Comparison of ENCODE assay signal across 12 mouse cellular contexts in the genomic region with DNA sequence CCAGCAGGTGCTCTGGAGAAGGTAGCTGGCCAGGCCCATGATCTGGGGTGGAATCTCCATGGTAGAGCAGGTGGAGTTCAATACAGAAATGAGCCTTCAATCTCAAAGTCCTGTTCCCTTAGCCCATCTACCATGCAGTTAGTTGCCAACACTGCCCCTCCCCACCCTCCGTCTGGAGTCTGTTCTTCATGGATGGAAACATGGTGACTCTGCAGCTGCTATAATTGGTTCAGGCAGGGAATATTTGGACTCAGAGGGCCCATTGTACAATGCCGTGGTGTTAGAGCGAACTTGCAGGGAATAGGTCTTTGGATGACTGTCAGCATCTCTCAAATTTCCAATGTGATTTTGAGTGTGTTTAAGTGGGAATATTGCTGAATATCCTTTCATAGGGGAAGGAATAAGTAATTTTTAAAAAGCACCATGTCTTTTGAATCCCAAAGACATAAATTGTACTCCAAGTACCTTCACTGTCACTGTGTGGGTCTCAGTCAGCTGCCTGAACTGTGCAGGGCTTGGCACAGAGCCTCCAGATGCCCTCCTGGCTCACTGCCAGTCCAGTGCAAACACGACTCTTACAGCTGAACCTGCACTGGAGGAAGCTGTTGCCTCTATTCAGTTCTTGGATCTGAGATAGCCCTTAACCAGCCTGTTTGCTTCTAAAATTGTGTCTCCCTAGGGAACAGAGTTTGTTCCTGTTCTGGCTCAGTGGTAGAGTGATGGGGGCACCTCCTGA.
DNase-seq lines count a peak whose midpoint lies in the region; ATAC-seq and TF ChIP-seq lines count a peak whose summit lies in the region.
"Had no signal": no experiment of that assay in that cellular context is flagged by ENCODE, and none has a peak within 500 bp of the region (broad histone marks: within the 10 kb centered on the region; RNA-seq: fewer than 3 reads in every experiment).

No protein-coding gene starts in this region.

- ATAC-seq in forebrain, embryonic 13.5 days, result peak; percentile 71
- no peak for ATAC-seq in forebrain, embryonic 11.5 days (replicated peaks; ENCODE audit: low FRiP score)
- ATAC-seq in stomach, postnatal 0 days (ENCODE audit: low FRiP score, low TSS enrichment), result no peak; the same call in 1 of the 2 replicates
- ATAC-seq: liver, embryonic 12.5 days had no signal

- H3K4me1 ChIP-seq in forebrain, embryonic 13.5 days, result peaks cover 7% of the 10 kb centered on the region; the same call in 1 of the 2 replicates
- no peaks in the 10 kb centered on the region for H3K4me1 ChIP-seq in forebrain, embryonic 11.5 days (replicated peaks; ENCODE audit: control insufficient read depth, insufficient read depth, low read length)
- no peaks in the 10 kb centered on the region for H3K4me1 ChIP-seq in stomach, postnatal 0 days (replicated peaks; ENCODE audit: control insufficient read depth, insufficient read depth)
- H3K4me1 ChIP-seq: liver, embryonic 12.5 days; midbrain, embryonic 10.5 days had no signal

- no peak for TF ChIP-seq CTCF in stomach, postnatal 0 days (IDR thresholded peaks at IDR 0.05; ENCODE audit: low read depth)

- no peaks in the 10 kb centered on the region for H3K9me3 ChIP-seq in forebrain, embryonic 13.5 days (replicated peaks)
- no peaks in the 10 kb centered on the region for H3K9me3 ChIP-seq in forebrain, embryonic 11.5 days (ENCODE audit: control insufficient read depth, low read length)
- no peaks in the 10 kb centered on the region for H3K9me3 ChIP-seq in stomach, postnatal 0 days (ENCODE audit: control insufficient read depth, low read length)
- H3K9me3 ChIP-seq: liver, embryonic 12.5 days; midbrain, embryonic 10.5 days had no signal

- no peaks in the 10 kb centered on the region for H3K27me3 ChIP-seq in forebrain, embryonic 13.5 days
- no peaks in the 10 kb centered on the region for H3K27me3 ChIP-seq in forebrain, embryonic 11.5 days (ENCODE audit: control insufficient read depth, insufficient read depth, low read length)
- no peaks in the 10 kb centered on the region for H3K27me3 ChIP-seq in stomach, postnatal 0 days (ENCODE audit: control insufficient read depth, insufficient read depth, low read length)
- H3K27me3 ChIP-seq: liver, embryonic 12.5 days had no signal

- H3K4me3 ChIP-seq in forebrain, embryonic 13.5 days, result no peak overlapping the region
- no peak overlapping the region for H3K4me3 ChIP-seq in forebrain, embryonic 11.5 days (ENCODE audit: low read depth, low read length)
- no peak overlapping the region for H3K4me3 ChIP-seq in stomach, postnatal 0 days (ENCODE audit: low read depth, low read length)
- H3K4me3 ChIP-seq: liver, embryonic 12.5 days; midbrain, embryonic 10.5 days had no signal

- no peak overlapping the region for H3K4me2 ChIP-seq in forebrain, embryonic 13.5 days
- no peak overlapping the region for H3K4me2 ChIP-seq in forebrain, embryonic 11.5 days (ENCODE audit: low read depth, low read length, severe bottlenecking)
- no peak overlapping the region for H3K4me2 ChIP-seq in stomach, postnatal 0 days (replicated peaks; ENCODE audit: low read depth)
- H3K4me2 ChIP-seq: liver, embryonic 12.5 days had no signal

- H3K9ac ChIP-seq in forebrain, embryonic 13.5 days, result no peak overlapping the region
- no peak overlapping the region for H3K9ac ChIP-seq in forebrain, embryonic 11.5 days (ENCODE audit: low read length)
- H3K9ac ChIP-seq in stomach, postnatal 0 days (ENCODE audit: low read length), result no peak overlapping the region
- H3K9ac ChIP-seq: liver, embryonic 12.5 days had no signal

- TF ChIP-seq EP300 in stomach, postnatal 0 days (optimal IDR thresholded peaks at IDR 0.05), result no peak

- no peak for DNase-seq in forebrain, embryonic 11.5 days (ENCODE audit: low spot score)
- peak; percentile 32 to 40 for DNase-seq in layer of hippocampus, adult 18-20 months (ENCODE audit: low spot score in 2 of 2)
- DNase-seq in layer of hippocampus, postnatal 25 days (ENCODE audit: extremely low spot score in 1 of 2, low spot score in 1 of 2), result no peak
- peak; percentile 45 for DNase-seq in right cerebral cortex, postnatal 14 days
- DNase-seq in right cerebral cortex, postnatal 25 days, result no peak
- peak; percentile 53 for DNase-seq in stomach, postnatal 0 days (ENCODE audit: low spot score)
- no peak for DNase-seq in adipocyte (ENCODE audit: low spot score)
- DNase-seq: cerebellum, adult 2 months; kidney, adult 9 months had no signal

- peak overlapping the region; percentile 4; the same call in 1 of the 2 replicates for H3K27ac ChIP-seq in forebrain, embryonic 13.5 days
- H3K27ac ChIP-seq in forebrain, embryonic 11.5 days (ENCODE audit: low read depth, low read length), result no peak overlapping the region
- H3K27ac ChIP-seq in stomach, postnatal 0 days (replicated peaks), result no peak overlapping the region
- H3K27ac ChIP-seq: liver, embryonic 12.5 days; midbrain, embryonic 10.5 days had no signal

- 54% methylated on average over 4 of the region's 4 CpGs for WGBS in forebrain, embryonic 13.5 days
- 82% methylated on average over 4 of the region's 4 CpGs for WGBS in forebrain, embryonic 11.5 days
- 54% methylated on average over 4 of the region's 4 CpGs for WGBS in stomach, postnatal 0 days

- no peaks in the 10 kb centered on the region for H3K36me3 ChIP-seq in forebrain, embryonic 13.5 days (ENCODE audit: poor library complexity, severe bottlenecking)
- no peaks in the 10 kb centered on the region for H3K36me3 ChIP-seq in forebrain, embryonic 11.5 days (ENCODE audit: control insufficient read depth, insufficient read depth, low read length)
- H3K36me3 ChIP-seq in stomach, postnatal 0 days (ENCODE audit: control insufficient read depth, insufficient read depth, low read length), result no peaks in the 10 kb centered on the region
- H3K36me3 ChIP-seq: liver, embryonic 12.5 days; midbrain, embryonic 10.5 days had no signal

Comparison
In these comparisons a context has a peak if more than half of its experiments do, and no peak if none do; other contexts are left out.
1. DNase-seq: peak in layer of hippocampus, adult 18-20 months (2 of 2), right cerebral cortex, postnatal 14 days (single experiment) and stomach, postnatal 0 days (single experiment); none in forebrain, embryonic 11.5 days (single experiment), layer of hippocampus, postnatal 25 days (0 of 2), right cerebral cortex, postnatal 25 days (single experiment) and adipocyte (single experiment).